ENCODE assay signal across 25 mouse cellular contexts in the genomic region with DNA sequence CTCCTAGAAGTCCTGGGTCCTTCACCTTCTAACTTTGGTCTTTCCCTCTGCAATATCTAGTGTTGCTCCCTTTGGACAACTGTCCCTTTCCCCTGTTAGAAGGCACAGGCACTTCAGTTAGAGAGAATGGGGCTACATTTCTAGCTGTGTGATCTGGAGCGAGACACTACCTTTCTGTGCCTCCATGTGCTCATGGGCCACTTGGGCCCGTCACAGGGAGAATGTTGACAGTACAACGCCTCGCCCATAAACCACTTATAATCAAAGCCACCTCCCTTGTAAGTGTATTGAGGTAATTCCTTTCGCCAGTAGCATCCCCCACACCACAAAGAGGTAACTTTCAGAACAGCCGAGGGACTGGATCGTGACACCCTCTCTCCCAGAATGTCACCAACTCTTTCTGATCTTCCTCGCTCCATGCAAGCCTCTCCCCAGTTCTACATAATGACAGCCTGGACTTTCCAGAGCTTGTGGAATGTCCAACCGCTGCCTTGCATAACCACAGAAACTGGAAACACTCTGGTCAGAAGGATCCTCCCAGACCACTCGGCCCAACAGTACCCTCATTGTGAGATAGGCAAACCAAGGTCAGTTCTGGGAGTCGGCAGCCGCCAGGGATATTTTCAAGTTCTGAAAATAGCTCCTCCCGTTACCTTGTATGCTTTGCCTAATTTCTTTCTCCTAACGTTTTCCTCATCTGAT. TPM values are rescaled to one million over a fixed set of nuclear protein-coding genes. Genes with fewer than 3 reads are reported as not detected.
DNase-seq lines count a peak whose midpoint lies in the region; ATAC-seq lines count a peak whose summit lies in the region.
"Had no signal": no experiment of that assay in that cellular context is flagged by ENCODE, and none has a peak within 500 bp of the region (broad histone marks: within the 10 kb centered on the region; RNA-seq: fewer than 3 reads in every experiment).

No protein-coding gene starts in this region.

- peaks cover 51% of the 10 kb centered on the region for H3K4me1 ChIP-seq in heart, embryonic 13.5 days
- H3K4me1 ChIP-seq in lung, embryonic 15.5 days, result peaks cover 41% of the 10 kb centered on the region
- peaks cover 21% of the 10 kb centered on the region for H3K4me1 ChIP-seq in intestine, embryonic 16.5 days (ENCODE audit: control insufficient read depth, insufficient read depth, low read length)
- H3K4me1 ChIP-seq in liver, embryonic 11.5 days (replicated peaks; ENCODE audit: control insufficient read depth, insufficient read depth, low read length), result no peaks in the 10 kb centered on the region
- H3K4me1 ChIP-seq: forebrain, embryonic 15.5 days; hindbrain, embryonic 15.5 days; midbrain, embryonic 13.5 days; neural tube, embryonic 13.5 days had no signal

- DNase-seq in heart, postnatal 10 days, result no peak
- DNase-seq in lung, postnatal 4 days, result no peak
- peak; percentile 59 for DNase-seq in lung, postnatal 36 days
- DNase-seq in liver, embryonic 11.5 days (ENCODE audit: low spot score), result no peak
- DNase-seq: adrenal gland, postnatal 36 days; cerebellum, adult 2 months; gastrocnemius, postnatal 36 days; heart, postnatal 36 days; right cerebral cortex, postnatal 14 days; spleen, adult 18-20 months had no signal

- H3K27ac ChIP-seq in heart, embryonic 13.5 days (replicated peaks), result peak overlapping the region; percentile 36; the same call in 1 of the 2 replicates
- peak overlapping the region; percentile 24; the same call in 1 of the 2 replicates for H3K27ac ChIP-seq in lung, embryonic 15.5 days
- no peak overlapping the region for H3K27ac ChIP-seq in intestine, embryonic 16.5 days (ENCODE audit: low read length)
- no peak overlapping the region for H3K27ac ChIP-seq in liver, embryonic 11.5 days (ENCODE audit: low read depth, low read length)
- H3K27ac ChIP-seq: forebrain, embryonic 15.5 days; hindbrain, embryonic 15.5 days; limb, embryonic 12.5 days; liver, embryonic 15.5 days; midbrain, embryonic 13.5 days; neural tube, embryonic 13.5 days had no signal

- H3K4me3 ChIP-seq in heart, embryonic 13.5 days, result no peak overlapping the region
- no peak overlapping the region for H3K4me3 ChIP-seq in lung, embryonic 15.5 days
- H3K4me3 ChIP-seq in intestine, embryonic 16.5 days (ENCODE audit: low read length), result no peak overlapping the region
- no peak overlapping the region for H3K4me3 ChIP-seq in liver, embryonic 11.5 days (ENCODE audit: low read depth, low read length)
- H3K4me3 ChIP-seq: forebrain, embryonic 15.5 days; hindbrain, embryonic 15.5 days; limb, embryonic 12.5 days; liver, embryonic 15.5 days; midbrain, embryonic 13.5 days; neural tube, embryonic 13.5 days had no signal

- 45% methylated on average over 14 of the region's 14 CpGs for WGBS in heart, embryonic 13.5 days
- WGBS in lung, embryonic 15.5 days, result 65% methylated on average over 14 of the region's 14 CpGs
- WGBS in intestine, embryonic 16.5 days, result 66% methylated on average over 14 of the region's 14 CpGs
- WGBS in liver, embryonic 11.5 days, result 82% methylated on average over 14 of the region's 14 CpGs

- H3K27me3 ChIP-seq in heart, embryonic 13.5 days (replicated peaks), result no peaks in the 10 kb centered on the region
- no peaks in the 10 kb centered on the region for H3K27me3 ChIP-seq in lung, embryonic 15.5 days
- no peaks in the 10 kb centered on the region for H3K27me3 ChIP-seq in intestine, embryonic 16.5 days (replicated peaks; ENCODE audit: control insufficient read depth, insufficient read depth, low read length)
- H3K27me3 ChIP-seq in liver, embryonic 11.5 days (replicated peaks; ENCODE audit: control insufficient read depth, insufficient read depth, low read length), result no peaks in the 10 kb centered on the region; the same call in 1 of the 2 replicates
- H3K27me3 ChIP-seq: forebrain, embryonic 15.5 days; hindbrain, embryonic 15.5 days; limb, embryonic 12.5 days; neural tube, embryonic 13.5 days had no signal

- 0 out of 2 replicates have a peak overlapping the region, but pooled peaks have one; percentile 10 for H3K9ac ChIP-seq in heart, embryonic 13.5 days
- H3K9ac ChIP-seq in lung, embryonic 15.5 days, result no peak overlapping the region
- H3K9ac ChIP-seq in intestine, embryonic 16.5 days (ENCODE audit: low read depth, low read length), result no peak overlapping the region
- H3K9ac ChIP-seq in liver, embryonic 11.5 days (ENCODE audit: low read depth, low read length), result no peak overlapping the region
- H3K9ac ChIP-seq: forebrain, embryonic 15.5 days; hindbrain, embryonic 15.5 days; limb, embryonic 12.5 days; liver, embryonic 15.5 days; midbrain, embryonic 13.5 days; neural tube, embryonic 13.5 days had no signal

- H3K36me3 ChIP-seq in heart, embryonic 13.5 days, result no peaks in the 10 kb centered on the region
- H3K36me3 ChIP-seq in lung, embryonic 15.5 days, result no peaks in the 10 kb centered on the region
- H3K36me3 ChIP-seq in intestine, embryonic 16.5 days (ENCODE audit: control insufficient read depth, insufficient read depth, low read length), result no peaks in the 10 kb centered on the region
- no peaks in the 10 kb centered on the region for H3K36me3 ChIP-seq in liver, embryonic 11.5 days (ENCODE audit: control insufficient read depth, insufficient read depth, low read length)
- H3K36me3 ChIP-seq: forebrain, embryonic 15.5 days; hindbrain, embryonic 15.5 days; limb, embryonic 12.5 days; liver, embryonic 15.5 days; midbrain, embryonic 13.5 days; neural tube, embryonic 13.5 days had no signal

- intact Hi-C loops in heart, postnatal 10 days (cut with DNase I), result no loop called here

- no peak for ATAC-seq in heart, embryonic 13.5 days (ENCODE audit: extremely low read depth, insufficient number of reproducible peaks, low FRiP score, low TSS enrichment)
- ATAC-seq in lung, embryonic 15.5 days (ENCODE audit: borderline replicate concordance, extremely low read depth, low FRiP score, low TSS enrichment), result no peak
- ATAC-seq in intestine, embryonic 16.5 days, result peak; percentile 54
- ATAC-seq in liver, embryonic 11.5 days (replicated peaks; ENCODE audit: low FRiP score), result no peak
- ATAC-seq: forebrain, embryonic 15.5 days; midbrain, embryonic 13.5 days had no signal

- H3K9me3 ChIP-seq in heart, embryonic 13.5 days, result no peaks in the 10 kb centered on the region
- H3K9me3 ChIP-seq in lung, embryonic 15.5 days, result no peaks in the 10 kb centered on the region
- no peaks in the 10 kb centered on the region for H3K9me3 ChIP-seq in intestine, embryonic 16.5 days (ENCODE audit: control insufficient read depth, low read length)
- H3K9me3 ChIP-seq in liver, embryonic 11.5 days (ENCODE audit: control insufficient read depth, low read length), result no peaks in the 10 kb centered on the region
- H3K9me3 ChIP-seq: forebrain, embryonic 15.5 days; hindbrain, embryonic 15.5 days; limb, embryonic 12.5 days; liver, embryonic 15.5 days; midbrain, embryonic 13.5 days; neural tube, embryonic 13.5 days had no signal

- H3K4me2 ChIP-seq in heart, embryonic 13.5 days, result peak overlapping the region; percentile 30; the same call in 1 of the 2 replicates
- H3K4me2 ChIP-seq in lung, embryonic 15.5 days, result no peak overlapping the region
- H3K4me2 ChIP-seq in intestine, embryonic 16.5 days (ENCODE audit: low read depth, low read length), result no peak overlapping the region
- H3K4me2 ChIP-seq in liver, embryonic 11.5 days, result no peak overlapping the region
- H3K4me2 ChIP-seq: forebrain, embryonic 15.5 days; hindbrain, embryonic 15.5 days; limb, embryonic 12.5 days; liver, embryonic 15.5 days; midbrain, embryonic 13.5 days; neural tube, embryonic 13.5 days had no signal

RNA-seq across cellular contexts. Expression of a gene that starts 5.8 kb away (rescaled TPM):
- polyA plus RNA-seq in heart, embryonic 13.5 days (2015; fragmentation: Nextera tagmentation; extraction: Ambion mirVana), result 36.6 and 46.5 TPM in 2 replicates
- 10 to 100 TPM; 24.3 to 39.3 TPM for total RNA-seq in heart, postnatal 10 days (2021)
- 161 and 178 TPM in 2 replicates for polyA plus RNA-seq in lung, embryonic 15.5 days (2015; fragmentation: Nextera tagmentation; extraction: Ambion mirVana)
- polyA plus RNA-seq in intestine, embryonic 16.5 days (2015; fragmentation: Nextera tagmentation; extraction: Ambion mirVana), result 130 and 138 TPM in 2 replicates
- 38.9 and 39.2 TPM in 2 replicates for polyA plus RNA-seq in liver, embryonic 11.5 days (2014; fragmentation: Nextera tagmentation; extraction: Ambion mirVana)
- total RNA-seq: megakaryocyte progenitor cell, adult 5-6 weeks had no signal

RNA-seq across cellular contexts. Expression of a gene that starts 7.3 kb away (rescaled TPM):
- 37.2 and 43.0 TPM in 2 replicates for polyA plus RNA-seq in heart, embryonic 13.5 days (2015; fragmentation: Nextera tagmentation; extraction: Ambion mirVana)
- 10 to 100 TPM; 21.3 to 25.1 TPM for total RNA-seq in heart, postnatal 10 days (2021)
- 65.8 and 69.0 TPM in 2 replicates for polyA plus RNA-seq in lung, embryonic 15.5 days (2015; fragmentation: Nextera tagmentation; extraction: Ambion mirVana)
- 54.0 and 56.4 TPM in 2 replicates for polyA plus RNA-seq in intestine, embryonic 16.5 days (2015; fragmentation: Nextera tagmentation; extraction: Ambion mirVana)
- 49.1 and 52.8 TPM in 2 replicates for polyA plus RNA-seq in liver, embryonic 11.5 days (2014; fragmentation: Nextera tagmentation; extraction: Ambion mirVana)

RNA-seq across cellular contexts. Expression of a gene that starts 11.3 kb away (rescaled TPM):
- 8.7 and 11.7 TPM in 2 replicates for polyA plus RNA-seq in heart, embryonic 13.5 days (2015; fragmentation: Nextera tagmentation; extraction: Ambion mirVana)
- total RNA-seq in heart, postnatal 10 days (2021), result 1 to 10 TPM; 5.5 to 7.4 TPM
- polyA plus RNA-seq in lung, embryonic 15.5 days (2015; fragmentation: Nextera tagmentation; extraction: Ambion mirVana), result 17.1 and 17.6 TPM in 2 replicates
- polyA plus RNA-seq in intestine, embryonic 16.5 days (2015; fragmentation: Nextera tagmentation; extraction: Ambion mirVana), result 9.8 and 11.9 TPM in 2 replicates
- polyA plus RNA-seq in liver, embryonic 11.5 days (2014; fragmentation: Nextera tagmentation; extraction: Ambion mirVana), result 4.4 and 7.4 TPM in 2 replicates
- total RNA-seq: megakaryocyte progenitor cell, adult 5-6 weeks had no signal

RNA-seq across cellular contexts. Expression of a gene that starts 24.0 kb away (rescaled TPM):
- not detected in 2 replicates for polyA plus RNA-seq in heart, embryonic 13.5 days (2015; fragmentation: Nextera tagmentation; extraction: Ambion mirVana)
- not detected for total RNA-seq in heart, postnatal 10 days (2021)
- polyA plus RNA-seq in lung, embryonic 15.5 days (2015; fragmentation: Nextera tagmentation; extraction: Ambion mirVana), result not detected in 2 replicates
- polyA plus RNA-seq in intestine, embryonic 16.5 days (2015; fragmentation: Nextera tagmentation; extraction: Ambion mirVana), result not detected in 2 replicates
- not detected in 2 replicates for polyA plus RNA-seq in liver, embryonic 11.5 days (2014; fragmentation: Nextera tagmentation; extraction: Ambion mirVana)
- total RNA-seq: adrenal gland, postnatal 36 days; gastrocnemius, postnatal 36 days; heart, postnatal 36 days; layer of hippocampus, postnatal 14 days; megakaryocyte progenitor cell, adult 5-6 weeks had no signal
- polyA plus RNA-seq: C2C12; cerebellum, adult 2 months; forebrain, embryonic 15.5 days; hindbrain, embryonic 15.5 days; kidney, embryonic 16.5 days; large intestine, adult 2 months; limb, embryonic 12.5 days; liver, embryonic 15.5 days; midbrain, embryonic 13.5 days; neural tube, embryonic 13.5 days; stomach, embryonic 14.5 days had no signal

RNA-seq across cellular contexts. Expression of a gene that starts 36.4 kb away (rescaled TPM):
- 8.9 and 17.9 TPM in 2 replicates for polyA plus RNA-seq in heart, embryonic 13.5 days (2015; fragmentation: Nextera tagmentation; extraction: Ambion mirVana)
- 10 to 100 TPM; 17.1 to 18.9 TPM for total RNA-seq in heart, postnatal 10 days (2021)
- 8.8 and 10.1 TPM in 2 replicates for polyA plus RNA-seq in lung, embryonic 15.5 days (2015; fragmentation: Nextera tagmentation; extraction: Ambion mirVana)
- 16.0 and 16.4 TPM in 2 replicates for polyA plus RNA-seq in intestine, embryonic 16.5 days (2015; fragmentation: Nextera tagmentation; extraction: Ambion mirVana)
- polyA plus RNA-seq in liver, embryonic 11.5 days (2014; fragmentation: Nextera tagmentation; extraction: Ambion mirVana), result 2.1 TPM in 2 replicates

Comparison
In these comparisons a context has a peak if more than half of its experiments do, and no peak if none do; other contexts are left out.
1. H3K27ac ChIP-seq: peak in heart, embryonic 13.5 days (single experiment) and lung, embryonic 15.5 days (single experiment); none in intestine, embryonic 16.5 days (single experiment) and liver, embryonic 11.5 days (single experiment).